Mouse (Mus musculus) cerebellum, postnatal 25 days (tissue): ENCODE measurements around the gene Cnp.
A peak's percentile ranks its signal among the peaks of the same experiment; 100 is the strongest.
"Not testable (repeated sequence)": the region's sequence is repeated elsewhere in the genome, so short reads cannot be mapped to it uniquely, and the experiment has no call there.

ENCODE experiments used
- DNase-seq, 2 experiments: peaks; one replicate each; pipeline ENCODE4 v3.0.0; 2021; ENCODE audit warnings: mixed read lengths in 2 of 2

Gene Cnp

GRCm38 (mm10) chr11:100592346-100593046 is 17.8 kb downstream of the Cnp start:
- peak in 1 of 2 experiments; percentile 51 for DNase-seq

GRCm38 (mm10) chr11:100594608-100595007 is 19.9 kb downstream of the Cnp start:
- no peak for DNase-seq

- DNase-seq = peak in 1 of 2 experiments; percentile 48
Measured at GRCm38 (mm10) chr11:100595533-100595932, 20.8 kb downstream of the Cnp start.

- no peak for DNase-seq
Measured at GRCm38 (mm10) chr11:100598074-100598473, 23.4 kb downstream of the Cnp start.

- DNase-seq = no peak
Measured at GRCm38 (mm10) chr11:100601372-100601771, 26.7 kb downstream of the Cnp start.

- peak in 1 of 2 experiments; percentile 46 for DNase-seq
Measured at GRCm38 (mm10) chr11:100603155-100603554, 28.5 kb downstream of the Cnp start.

GRCm38 (mm10) chr11:100603813-100604212 is 29.1 kb downstream of the Cnp start:
- peak; percentile 40 to 53 for DNase-seq

GRCm38 (mm10) chr11:100604321-100605005 is 29.8 kb downstream of the Cnp start:
- peak in 1 of 2 experiments; percentile 53 for DNase-seq

GRCm38 (mm10) chr11:100605451-100605850 is 30.7 kb downstream of the Cnp start:
- DNase-seq = peak; percentile 60 to 67

- no peak for DNase-seq
Measured at GRCm38 (mm10) chr11:100607121-100607520, 32.4 kb downstream of the Cnp start.

- DNase-seq = no peak
Measured at GRCm38 (mm10) chr11:100608796-100609195, 34.1 kb downstream of the Cnp start.

- DNase-seq = no peak
Measured at GRCm38 (mm10) chr11:100609355-100609996, 34.8 kb downstream of the Cnp start.

- no peak for DNase-seq
Measured at GRCm38 (mm10) chr11:100609997-100610680, 35.4 kb downstream of the Cnp start.

GRCm38 (mm10) chr11:100611627-100612026 is 36.9 kb downstream of the Cnp start:
- peak in 1 of 2 experiments; percentile 61 for DNase-seq

- DNase-seq = no peak
Measured at GRCm38 (mm10) chr11:100613241-100613640, 38.5 kb downstream of the Cnp start.

GRCm38 (mm10) chr11:100616332-100616731 is 41.6 kb downstream of the Cnp start:
- no peak for DNase-seq

- DNase-seq = not testable (repeated sequence)
Measured at GRCm38 (mm10) chr11:100616836-100617235, 42.1 kb downstream of the Cnp start.

- DNase-seq = no peak
Measured at GRCm38 (mm10) chr11:100617480-100617879, 42.8 kb downstream of the Cnp start.

- DNase-seq = peak; percentile 44 to 60
Measured at GRCm38 (mm10) chr11:100618761-100619484, 44.2 kb downstream of the Cnp start, which contains the start of gene Nkiras2. TSS of gene Nkiras2 (plus strand) at chr11:100619244.

- peak; percentile 96 to 97 for DNase-seq
Measured at GRCm38 (mm10) chr11:100619485-100619975, 44.8 kb downstream of the Cnp start.

GRCm38 (mm10) chr11:100619982-100620381 is 45.3 kb downstream of the Cnp start, which contains the start of gene Dnajc7:
TSS of gene Dnajc7 (minus strand) at chr11:100620168.
- no peak for DNase-seq

GRCm38 (mm10) chr11:100622714-100623113 is 48.0 kb downstream of the Cnp start:
- DNase-seq = peak; percentile 97
